Mouse (Mus musculus) heart, postnatal 0 days (tissue): ENCODE data around the gene Fchsd2. TPM values are rescaled to one million over a fixed set of nuclear protein-coding genes. Genes with fewer than 3 reads are reported as not detected.
"Not testable (repeated sequence)": the region's sequence is repeated elsewhere in the genome, so short reads cannot be mapped to it uniquely, and the experiment has no call there.

ENCODE experiments used
- ATAC-seq: fragments of 200-750 bp; cut with Nextera tagmentation; 2 replicates; pipeline ENCODE4 v1.8.0; 2017; ENCODE audit warnings: low read depth, moderate number of reproducible peaks, moderate library complexity; ENCODE audit not compliant: insufficient read depth
- DNase-seq: peaks from one replicate; pipeline ENCODE4 v3.0.0-alpha.2; 2016; ENCODE audit warnings: low spot score
- H3K27ac ChIP-seq: fragments of 300-500 bp; sonication (generic); 2 replicates; pipeline ENCODE4 v1.5.1; 2014; ENCODE audit warnings: low read depth, mild to moderate bottlenecking
- H3K27me3 ChIP-seq: fragments of 300-500 bp; sonication (generic); 2 replicates; pipeline ENCODE4 v1.6.1; 2014; ENCODE audit warnings: low read length, mixed read lengths; ENCODE audit not compliant: control insufficient read depth, insufficient read depth
- H3K36me3 ChIP-seq: fragments of 300-500 bp; sonication (generic); replicated peaks from 2 replicates; pipeline ENCODE4 v1.6.1; 2014; ENCODE audit warnings: low read length, mixed read lengths; ENCODE audit not compliant: control insufficient read depth, insufficient read depth
- H3K4me1 ChIP-seq: fragments of 300-500 bp; sonication (generic); 2 replicates; pipeline ENCODE4 v1.6.1; 2014; ENCODE audit warnings: antibody characterized with exemption; ENCODE audit not compliant: control insufficient read depth, insufficient read depth
- H3K4me2 ChIP-seq: fragments of 300-500 bp; sonication (generic); 2 replicates; pipeline ENCODE4 v1.6.1; 2014; ENCODE audit warnings: low read depth, mild to moderate bottlenecking, low read length, moderate library complexity
- H3K4me3 ChIP-seq: fragments of 300-500 bp; sonication (generic); 2 replicates; pipeline ENCODE4 v1.5.1; 2014; ENCODE audit warnings: low read depth, low read length
- H3K9ac ChIP-seq: fragments of 300-500 bp; sonication (generic); replicated peaks from 2 replicates; pipeline ENCODE4 v1.6.1; 2014; ENCODE audit warnings: low read depth, low read length, mixed read lengths
- H3K9me3 ChIP-seq: fragments of 300-500 bp; sonication (generic); replicated peaks from 2 replicates; pipeline ENCODE4 v1.6.1; 2016; ENCODE audit warnings: low read length; ENCODE audit not compliant: control insufficient read depth
- CTCF ChIP-seq: IDR thresholded peaks from 2 replicates; pipeline ENCODE4 v1.5.1; 2016; ENCODE audit warnings: antibody characterized with exemption, control low read depth, low read depth
- EP300 ChIP-seq: IDR thresholded peaks from 2 replicates; pipeline ENCODE4 v1.6.1; 2016; ENCODE audit warnings: antibody characterized with exemption, low read depth
- WGBS: fragments of 180-500 bp; shearing (Covaris S2); extraction: QIAGEN DNeasy Blood & Tissue Kit; methylation state at CpG from one replicate; pipeline ENCODE4 v1.1.7; 2014; 5-methylcytosine and 5-hydroxymethylcytosine counted together
- polyA plus RNA-seq: library from polyadenylated mRNA; unstranded; fragments of >200 nt; fragmentation: Nextera tagmentation; extraction: Ambion mirVana; gene quantifications from 2 replicates; pipeline ENCODE4 v1.2.1, GENCODE M21; 2015
- total RNA-seq: library from RNA; depleted of rRNA; stranded (reverse); fragments of >200 nt; gene quantifications from 2 replicates; pipeline ENCODE4 v1.2.3, GENCODE M21; 2014; ENCODE audit warnings: low replicate concordance

Fchsd2 gene
- total and polyA plus RNA-seq, 2 experiments from 2014 or later: 8.7 to 19.3 TPM

DNA sequence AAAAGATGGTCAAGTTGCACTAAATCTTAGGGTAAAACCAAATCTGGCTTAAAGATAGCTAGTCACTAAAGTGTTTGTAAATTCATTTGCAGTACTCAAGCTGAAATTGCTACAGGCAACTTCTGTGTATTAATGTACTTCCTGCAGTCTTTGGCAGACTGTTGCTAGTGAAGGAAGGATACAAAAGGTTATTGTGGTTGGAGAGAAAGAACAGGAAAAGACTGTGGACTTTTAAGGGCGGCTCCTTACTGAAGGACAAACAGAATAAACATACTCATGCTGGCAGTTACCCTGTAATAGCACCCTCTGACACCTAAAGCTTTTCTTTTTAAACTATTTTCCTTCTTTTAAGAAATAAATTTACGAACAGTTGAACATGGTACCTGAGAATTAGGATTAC, 50.2 kb downstream of the Fchsd2 start:
- Histone ChIP-seq H3K36me3 (peaks cover 8% of the 10 kb centered on the region; the same call in 1 of the 2 replicates), H3K27me3 (no peaks in the 10 kb centered on the region), H3K4me1 (0 out of 2 replicates have a peak, but pooled peaks cover 3% of the 10 kb centered on the region), H3K9ac (no peak overlapping the region), H3K9me3 (no peaks in the 10 kb centered on the region), H3K27ac (peak overlapping the region; percentile 52), H3K4me2 (no peak overlapping the region), H3K4me3 (no peak overlapping the region)
- 64% methylated on average over 2 of the region's 2 CpGs for WGBS
- DNase-seq (peak; percentile 71), ATAC-seq (no peak)
- TF ChIP-seq EP300 (no peak), CTCF (no peak)

DNA sequence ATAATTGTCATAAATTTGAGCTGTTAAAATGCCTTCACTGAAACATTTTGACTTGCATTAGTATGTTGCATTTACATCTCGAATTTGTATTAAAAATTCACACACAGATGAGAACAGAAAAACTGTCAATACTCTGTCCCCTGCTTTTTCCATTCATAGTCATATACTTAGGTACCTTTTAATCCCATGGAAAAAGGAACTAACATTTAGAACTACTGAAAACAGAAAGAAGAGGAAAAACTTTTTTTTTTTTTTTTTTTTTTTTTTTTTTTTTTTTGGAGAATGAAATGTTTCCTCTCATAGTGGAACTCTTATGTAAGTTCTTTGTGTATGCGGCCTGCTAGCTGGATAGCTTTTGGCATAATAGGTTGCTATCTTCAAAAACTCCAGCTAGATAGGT, 51.6 kb downstream of the Fchsd2 start:
- H3K4me1 ChIP-seq: peaks cover 3% of the 10 kb centered on the region; the same call in 1 of the 2 replicates
- TF ChIP-seq CTCF (no peak), EP300 (no peak)
- H3K27me3 ChIP-seq: no peaks in the 10 kb centered on the region
- H3K36me3 ChIP-seq: peaks cover 8% of the 10 kb centered on the region; the same call in 1 of the 2 replicates
- H3K9ac ChIP-seq: no peak overlapping the region
- no peak overlapping the region for H3K4me2 ChIP-seq
- no peak overlapping the region for H3K4me3 ChIP-seq
- ATAC-seq (no peak), DNase-seq (no peak)
- H3K27ac ChIP-seq: 0 out of 2 replicates have a peak overlapping the region, but pooled peaks have one; percentile 25
- no peaks in the 10 kb centered on the region for H3K9me3 ChIP-seq
- WGBS: 78% methylated on average over 2 of the region's 2 CpGs

DNA sequence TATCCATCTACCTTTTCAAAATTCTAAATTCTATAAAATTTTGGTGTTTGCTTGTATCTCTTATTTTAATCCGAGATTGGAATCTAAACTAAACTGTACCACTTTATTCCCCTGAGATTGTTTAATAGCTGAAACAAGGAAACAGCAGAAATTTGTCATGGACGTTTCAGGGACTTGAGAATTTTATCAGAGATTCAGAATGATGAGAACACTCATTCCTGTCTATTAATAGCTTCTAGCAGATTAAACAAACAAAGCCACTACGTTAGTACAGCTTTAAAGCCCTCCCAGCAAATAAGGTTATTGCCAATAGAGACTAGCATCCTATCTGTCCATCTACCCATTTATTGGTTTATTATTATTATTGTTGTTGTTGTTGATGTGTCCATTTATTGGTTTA, 56.4 kb downstream of the Fchsd2 start:
- TF ChIP-seq EP300 (no peak), CTCF (no peak)
- no peak overlapping the region for H3K9ac ChIP-seq
- H3K4me1 ChIP-seq: no peaks in the 10 kb centered on the region; the same call in 1 of the 2 replicates
- 0 out of 2 replicates have a peak, but pooled peaks cover 4% of the 10 kb centered on the region for H3K36me3 ChIP-seq
- H3K27ac ChIP-seq: no peak overlapping the region
- no peak overlapping the region for H3K4me3 ChIP-seq
- H3K27me3 ChIP-seq: no peaks in the 10 kb centered on the region
- no peak for ATAC-seq
- no peaks in the 10 kb centered on the region for H3K9me3 ChIP-seq
- WGBS: 25% methylated on average over 3 of the region's 3 CpGs
- DNase-seq: no peak
- no peak overlapping the region for H3K4me2 ChIP-seq

DNA sequence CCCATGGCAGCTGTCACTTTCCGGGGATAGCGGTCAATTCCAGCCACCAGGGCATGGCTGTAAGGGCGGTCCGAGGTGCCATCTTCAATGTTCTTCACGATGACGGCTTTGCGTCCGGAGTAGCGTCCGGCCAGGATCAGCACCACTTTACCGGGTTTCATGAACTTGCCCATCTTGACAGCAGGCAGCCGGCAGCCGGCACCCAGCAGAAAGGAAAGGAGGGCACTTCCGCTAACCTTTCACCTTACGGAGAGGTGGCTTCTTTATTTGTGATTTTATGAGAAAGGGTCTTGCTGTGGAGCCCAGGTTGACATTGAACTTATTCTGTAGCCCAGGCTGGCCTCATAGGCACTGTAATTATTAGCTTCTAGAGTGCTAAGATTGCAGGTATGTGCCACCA, 62.2 kb downstream of the Fchsd2 start:
- not testable (repeated sequence) for H3K27ac ChIP-seq, H3K4me1 ChIP-seq, ATAC-seq, H3K9ac ChIP-seq, H3K4me3 ChIP-seq, H3K36me3 ChIP-seq, H3K4me2 ChIP-seq, H3K27me3 ChIP-seq, DNase-seq, H3K9me3 ChIP-seq
- 95% methylated on average over 15 of the region's 15 CpGs for WGBS

DNA sequence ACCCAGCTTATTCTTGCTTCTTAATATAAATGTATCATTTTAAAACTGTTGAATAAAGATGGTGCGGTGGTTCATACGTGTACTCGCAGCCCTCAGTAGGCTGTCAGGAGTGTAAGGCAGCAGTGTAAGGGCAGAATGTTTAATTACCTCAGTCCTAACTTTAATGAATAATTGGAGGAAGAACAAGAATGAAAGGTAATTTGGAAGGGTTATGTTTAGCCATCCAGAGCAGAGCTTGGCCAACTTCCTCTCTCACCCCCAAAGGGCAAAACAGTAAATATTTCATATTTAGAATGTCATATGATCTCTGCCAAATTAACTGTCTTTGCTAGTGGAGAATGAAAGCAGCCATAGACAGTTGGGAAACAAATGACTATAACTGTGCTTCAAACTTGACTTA, 62.6 kb downstream of the Fchsd2 start:
- Histone ChIP-seq H3K27ac (no peak overlapping the region), H3K4me1 (no peaks in the 10 kb centered on the region), H3K9me3 (no peaks in the 10 kb centered on the region), H3K36me3 (0 out of 2 replicates have a peak, but pooled peaks cover 4% of the 10 kb centered on the region), H3K4me2 (no peak overlapping the region), H3K4me3 (no peak overlapping the region), H3K9ac (no peak overlapping the region), H3K27me3 (no peaks in the 10 kb centered on the region)
- DNase-seq (no peak), ATAC-seq (no peak)
- TF ChIP-seq CTCF: no peak
- TF ChIP-seq EP300: no peak
- 91% methylated on average over 3 of the region's 3 CpGs for WGBS

- 70% methylated on average over 2 of the region's 2 CpGs for WGBS
- TF ChIP-seq EP300: no peak
- no peak for TF ChIP-seq CTCF
- no peak for ATAC-seq
Measured at GRCm38 (mm10) chr7:101160266-101160665, 67.6 kb downstream of the Fchsd2 start.

More at GRCm38 (mm10) chr7:101160266-101160665, 67.6 kb downstream of the Fchsd2 start:
- H3K9ac ChIP-seq: no peak overlapping the region
- no peaks in the 10 kb centered on the region for H3K4me1 ChIP-seq
- no peaks in the 10 kb centered on the region for H3K9me3 ChIP-seq
- no peak overlapping the region for H3K27ac ChIP-seq
- no peaks in the 10 kb centered on the region for H3K27me3 ChIP-seq
- H3K4me3 ChIP-seq: no peak overlapping the region
- no peak overlapping the region for H3K4me2 ChIP-seq
- DNase-seq: no peak
- H3K36me3 ChIP-seq: no peaks in the 10 kb centered on the region
